Mouse (Mus musculus): Measurements from ENCODE around the gene Krtap4-2. TPM values are rescaled to one million over a fixed set of nuclear protein-coding genes. Genes with fewer than 3 reads are reported as not detected.
"Not testable (repeated sequence)": the region's sequence is repeated elsewhere in the genome, so short reads cannot be mapped to it uniquely, and the experiment has no call there.

Gene Krtap4-2
- polyA plus RNA-seq, 1 experiment from 2014 or later = not detected

GRCm38 (mm10) chr11:99637086-99637485 is 2.2 kb upstream of the Krtap4-2 start:
- no peak overlapping the region for H3K4me2 ChIP-seq
- 67% methylated on average over 1 of the region's 1 CpGs for WGBS
- H3K9me3 ChIP-seq = no peaks in the 10 kb centered on the region
- H3K36me3 ChIP-seq = no peaks in the 10 kb centered on the region
- no peak overlapping the region for H3K9ac ChIP-seq
- no peak overlapping the region for H3K27ac ChIP-seq
- H3K4me1 ChIP-seq = peaks cover 4% of the 10 kb centered on the region; the same call in 1 of the 2 replicates
- H3K4me3 ChIP-seq = no peak overlapping the region
- peaks cover 6% of the 10 kb centered on the region for H3K27me3 ChIP-seq
- no peak for ATAC-seq (ENCODE audit: insufficient number of reproducible peaks, insufficient read depth, low FRiP score, low TSS enrichment, low read depth)

GRCm38 (mm10) chr11:99633293-99633692 is 1.6 kb downstream of the Krtap4-2 start:
- Histone ChIP-seq H3K9ac (no peak overlapping the region), H3K36me3 (no peaks in the 10 kb centered on the region), H3K4me2 (no peak overlapping the region), H3K4me3 (no peak overlapping the region), H3K27me3 (peaks cover 6% of the 10 kb centered on the region), H3K9me3 (no peaks in the 10 kb centered on the region), H3K4me1 (no peaks in the 10 kb centered on the region), H3K27ac (no peak overlapping the region)
- ATAC-seq (ENCODE audit: insufficient number of reproducible peaks, insufficient read depth, low FRiP score, low TSS enrichment, low read depth) = no peak
- WGBS = 69% methylated on average over 2 of the region's 2 CpGs

- Histone ChIP-seq H3K9ac (no peak overlapping the region), H3K4me3 (no peak overlapping the region), H3K27me3 (peaks cover 6% of the 10 kb centered on the region), H3K27ac (no peak overlapping the region), H3K4me2 (no peak overlapping the region), H3K4me1 (no peaks in the 10 kb centered on the region), H3K36me3 (no peaks in the 10 kb centered on the region), H3K9me3 (no peaks in the 10 kb centered on the region)
- WGBS = 65% methylated on average over 3 of the region's 3 CpGs
- no peak for ATAC-seq (ENCODE audit: insufficient number of reproducible peaks, insufficient read depth, low FRiP score, low TSS enrichment, low read depth)
Measured at GRCm38 (mm10) chr11:99630890-99631289, 4.0 kb downstream of the Krtap4-2 start.

- H3K9me3 ChIP-seq = no peaks in the 10 kb centered on the region
- H3K4me1 ChIP-seq = no peaks in the 10 kb centered on the region
- no peaks in the 10 kb centered on the region for H3K36me3 ChIP-seq
- H3K27me3 ChIP-seq = no peaks in the 10 kb centered on the region
- H3K9ac ChIP-seq = no peak within 1 kb of the TSS
- no peak within 1 kb of the TSS for H3K4me3 ChIP-seq
- WGBS = 78% methylated on average over 4 of the region's 4 CpGs
- no peak for ATAC-seq (ENCODE audit: insufficient number of reproducible peaks, insufficient read depth, low FRiP score, low TSS enrichment, low read depth)
- H3K4me2 ChIP-seq = no peak within 1 kb of the TSS
- H3K27ac ChIP-seq = no peak within 1 kb of the TSS
Measured at GRCm38 (mm10) chr11:99628138-99628537, 6.7 kb downstream of the Krtap4-2 start, which contains the start of gene Krtap4-1. Gene Krtap4-1 (minus strand): TSS chr11:99628238.

GRCm38 (mm10) chr11:99620335-99620734 is 14.5 kb downstream of the Krtap4-2 start, which contains the start of gene Gm11562:
Gene Gm11562 (minus strand): TSS chr11:99620435.
- Histone ChIP-seq H3K4me1 (no peaks in the 10 kb centered on the region), H3K4me2 (no peak within 1 kb of the TSS), H3K36me3 (no peaks in the 10 kb centered on the region), H3K9ac (no peak within 1 kb of the TSS), H3K4me3 (no peak within 1 kb of the TSS), H3K27me3 (no peaks in the 10 kb centered on the region), H3K27ac (no peak within 1 kb of the TSS), H3K9me3 (no peaks in the 10 kb centered on the region)
- ATAC-seq (ENCODE audit: insufficient number of reproducible peaks, insufficient read depth, low FRiP score, low TSS enrichment, low read depth) = no peak
- 59% methylated on average over 2 of the region's 2 CpGs for WGBS

GRCm38 (mm10) chr11:99614796-99615363 is 20.0 kb downstream of the Krtap4-2 start, which contains the start of gene Krtap2-4:
Gene Krtap2-4 (minus strand): TSS chr11:99614846.
- no peaks in the 10 kb centered on the region for H3K4me1 ChIP-seq
- no peak within 1 kb of the TSS for H3K27ac ChIP-seq
- no peak for ATAC-seq (ENCODE audit: insufficient number of reproducible peaks, insufficient read depth, low FRiP score, low TSS enrichment, low read depth)
- H3K27me3 ChIP-seq = no peaks in the 10 kb centered on the region
- no peak within 1 kb of the TSS for H3K4me3 ChIP-seq
- no peaks in the 10 kb centered on the region for H3K9me3 ChIP-seq
- H3K36me3 ChIP-seq = no peaks in the 10 kb centered on the region
- no peak within 1 kb of the TSS for H3K9ac ChIP-seq
- H3K4me2 ChIP-seq = no peak within 1 kb of the TSS
- WGBS = 77% methylated on average over 3 of the region's 3 CpGs

GRCm38 (mm10) chr11:99610089-99610488 is 24.8 kb downstream of the Krtap4-2 start, which contains the start of gene Gm11937:
Gene Gm11937 (minus strand): TSS chr11:99610189.
- not testable (repeated sequence) for H3K27me3 ChIP-seq; H3K27ac ChIP-seq; H3K4me1 ChIP-seq; H3K4me2 ChIP-seq; H3K36me3 ChIP-seq; H3K9ac ChIP-seq; H3K4me3 ChIP-seq; H3K9me3 ChIP-seq; ATAC-seq (ENCODE audit: insufficient number of reproducible peaks, insufficient read depth, low FRiP score, low TSS enrichment, low read depth)
- WGBS = 60% methylated on average over 1 of the region's 2 CpGs

- Histone ChIP-seq H3K27me3 (no peaks in the 10 kb centered on the region), H3K4me3 (no peak overlapping the region), H3K9ac (no peak overlapping the region), H3K4me1 (no peaks in the 10 kb centered on the region), H3K36me3 (no peaks in the 10 kb centered on the region), H3K9me3 (no peaks in the 10 kb centered on the region), H3K27ac (no peak overlapping the region), H3K4me2 (no peak overlapping the region)
- 59% methylated on average over 1 of the region's 1 CpGs for WGBS
- ATAC-seq (ENCODE audit: insufficient number of reproducible peaks, insufficient read depth, low FRiP score, low TSS enrichment, low read depth) = no peak
Measured at GRCm38 (mm10) chr11:99609126-99609525, 25.8 kb downstream of the Krtap4-2 start.

GRCm38 (mm10) chr11:99603208-99603607 is 31.7 kb downstream of the Krtap4-2 start, which contains the start of gene Gm11938:
Gene Gm11938 (minus strand): TSS chr11:99603308.
- H3K4me2 ChIP-seq; H3K27me3 ChIP-seq; H3K27ac ChIP-seq; H3K36me3 ChIP-seq; ATAC-seq (ENCODE audit: insufficient number of reproducible peaks, insufficient read depth, low FRiP score, low TSS enrichment, low read depth); H3K9ac ChIP-seq; H3K9me3 ChIP-seq; H3K4me3 ChIP-seq; H3K4me1 ChIP-seq: not testable (repeated sequence)
- 71% methylated on average over 1 of the region's 1 CpGs for WGBS

GRCm38 (mm10) chr11:99597742-99598141 is 37.1 kb downstream of the Krtap4-2 start, which contains the start of gene Krtap9-3:
Gene Krtap9-3 (minus strand): TSS chr11:99598105.
- not testable (repeated sequence) for H3K27ac ChIP-seq; H3K4me1 ChIP-seq; H3K9me3 ChIP-seq; ATAC-seq (ENCODE audit: insufficient number of reproducible peaks, insufficient read depth, low FRiP score, low TSS enrichment, low read depth); H3K4me2 ChIP-seq; H3K36me3 ChIP-seq; H3K9ac ChIP-seq; H3K27me3 ChIP-seq; H3K4me3 ChIP-seq
- 84% methylated on average over 6 of the region's 6 CpGs for WGBS

- Histone ChIP-seq H3K4me3 (no peak within 1 kb of the TSS), H3K27me3 (no peaks in the 10 kb centered on the region), H3K36me3 (no peaks in the 10 kb centered on the region), H3K9ac (no peak within 1 kb of the TSS), H3K4me2 (no peak within 1 kb of the TSS), H3K27ac (no peak within 1 kb of the TSS), H3K9me3 (no peaks in the 10 kb centered on the region), H3K4me1 (no peaks in the 10 kb centered on the region)
- 84% methylated on average over 6 of the region's 6 CpGs for WGBS
- ATAC-seq (ENCODE audit: insufficient number of reproducible peaks, insufficient read depth, low FRiP score, low TSS enrichment, low read depth) = no peak
Measured at GRCm38 (mm10) chr11:99590981-99591380, 43.9 kb downstream of the Krtap4-2 start, which contains the start of gene Krtap1-3. Gene Krtap1-3 (minus strand): TSS chr11:99591339.

- H3K9ac ChIP-seq = no peak overlapping the region
- 91% methylated on average over 7 of the region's 7 CpGs for WGBS
- no peak overlapping the region for H3K4me3 ChIP-seq
- H3K4me1 ChIP-seq = no peaks in the 10 kb centered on the region
- no peaks in the 10 kb centered on the region for H3K9me3 ChIP-seq
- no peaks in the 10 kb centered on the region for H3K36me3 ChIP-seq
- H3K27ac ChIP-seq = no peak overlapping the region
- no peak overlapping the region for H3K4me2 ChIP-seq
- H3K27me3 ChIP-seq = no peaks in the 10 kb centered on the region
- ATAC-seq (ENCODE audit: insufficient number of reproducible peaks, insufficient read depth, low FRiP score, low TSS enrichment, low read depth) = no peak
Measured at GRCm38 (mm10) chr11:99585096-99585495, 49.8 kb downstream of the Krtap4-2 start.
